Mouse (Mus musculus): ENCODE results near the gene Cask.

Gene Cask

DNA sequence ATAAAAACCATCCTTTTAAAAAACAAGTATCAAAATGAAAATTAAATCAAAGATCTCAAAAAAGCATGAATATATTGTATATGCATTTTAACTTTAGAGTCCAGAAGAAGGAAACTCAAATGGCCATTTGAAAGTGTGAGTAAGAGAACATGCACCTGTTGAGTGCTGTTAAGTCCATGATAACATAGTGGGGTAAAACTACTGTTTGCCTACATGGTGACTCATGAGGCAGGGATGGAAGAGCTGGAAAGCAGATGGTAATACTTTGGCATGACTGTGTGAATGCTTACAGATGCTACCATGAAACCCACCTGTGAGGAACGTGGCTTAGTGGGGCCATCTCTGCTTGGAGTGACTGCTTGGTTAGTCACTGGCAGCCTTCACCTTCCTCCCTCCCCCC lies 132.9 kb downstream of the Cask start:
- no peak for DNase-seq

DNA sequence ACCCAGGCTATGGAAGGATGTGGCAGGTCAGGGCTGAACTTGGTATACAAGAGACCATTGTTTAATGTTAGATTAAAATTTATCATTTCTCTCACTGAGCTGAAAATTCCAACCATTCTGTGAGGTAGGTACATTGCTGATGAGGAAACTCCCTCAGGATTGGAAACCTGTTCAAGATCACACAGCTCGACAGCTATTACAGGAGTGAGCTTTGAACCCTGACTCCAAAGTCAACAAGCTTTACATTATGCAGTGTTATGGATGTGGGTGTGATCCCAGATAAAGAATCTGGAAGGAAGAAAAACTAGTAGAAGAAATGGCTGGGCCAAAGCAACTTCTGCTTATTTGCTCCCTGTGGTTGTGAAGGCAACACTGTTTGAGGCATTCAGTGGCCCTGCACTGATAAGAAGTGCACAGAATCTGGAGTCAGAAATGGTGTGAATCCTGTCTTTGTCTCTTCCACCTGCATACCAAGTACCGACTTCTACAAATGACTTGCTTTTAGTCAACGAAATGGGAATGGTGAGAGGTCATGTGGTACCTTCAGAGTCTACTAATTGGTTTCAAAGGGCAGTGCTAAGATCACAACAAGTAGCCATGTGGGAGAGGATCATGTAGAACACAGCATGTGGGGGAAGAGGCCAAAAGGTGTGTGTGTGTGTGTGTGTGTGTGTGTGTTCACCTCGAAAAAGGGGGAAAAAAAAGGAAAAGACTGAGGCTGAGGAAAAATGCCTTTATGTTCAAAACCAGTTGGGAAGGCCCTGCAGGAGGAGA lies 134.2 kb downstream of the Cask start:
- DNase-seq, result no peak

DNA sequence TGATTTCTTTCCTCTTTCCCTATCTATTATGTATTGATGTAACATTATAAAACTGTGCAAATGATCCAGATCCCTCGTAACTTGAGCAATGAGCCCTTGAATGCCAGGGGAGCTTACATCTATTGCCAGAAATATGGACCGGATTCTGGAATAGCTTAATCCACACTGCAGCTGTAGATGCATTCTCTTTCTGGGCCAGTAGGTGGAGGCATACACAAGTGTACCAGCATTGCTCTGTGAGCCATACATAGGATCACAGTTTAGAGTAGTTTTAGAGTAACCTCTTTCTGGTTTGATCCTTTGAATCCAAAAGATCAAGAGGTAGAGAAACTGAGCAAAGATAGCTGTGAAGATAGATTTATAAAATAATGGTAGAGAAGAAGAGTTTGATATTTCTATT lies 141.0 kb downstream of the Cask start:
- peak; percentile 45 for DNase-seq

DNA sequence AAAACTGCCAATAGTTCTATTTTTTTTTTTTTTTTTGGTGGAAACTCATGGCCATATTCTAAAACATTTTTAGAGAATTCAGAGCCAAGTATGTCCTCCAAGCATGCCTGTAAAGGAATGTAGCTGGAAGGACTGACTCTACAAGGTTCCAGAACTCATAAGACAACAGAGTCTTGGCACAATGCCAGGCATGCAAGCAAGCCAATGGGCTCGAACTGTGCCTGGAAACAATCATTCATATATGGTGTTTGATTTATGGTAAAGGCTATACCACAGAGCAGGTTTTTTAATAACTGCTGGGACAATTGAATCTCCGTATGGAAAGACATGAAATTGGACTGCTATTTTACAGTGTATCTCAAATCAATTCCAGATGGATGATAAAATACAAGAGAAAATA lies 146.1 kb downstream of the Cask start:
- DNase-seq, result peak; percentile 14

DNA sequence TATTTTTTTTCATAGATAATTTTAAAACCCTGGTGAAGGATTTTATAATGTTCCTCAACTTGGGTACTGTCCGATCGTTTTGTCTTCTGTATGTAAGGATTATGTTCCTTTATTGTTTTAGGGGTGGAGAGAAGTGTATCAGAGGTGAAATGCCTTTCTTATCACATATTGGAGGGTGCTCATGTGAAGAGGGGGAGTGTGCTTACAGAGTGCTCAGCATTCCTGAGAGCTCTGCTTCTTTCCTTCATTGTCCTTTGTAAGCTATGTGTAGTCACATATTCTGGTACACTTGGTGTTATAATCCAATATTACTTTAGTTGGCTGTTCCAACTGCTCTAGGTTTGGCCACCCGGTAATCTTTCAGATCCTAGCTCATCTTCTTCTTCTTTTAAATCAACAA lies 150.5 kb downstream of the Cask start:
- DNase-seq, result no peak

DNA sequence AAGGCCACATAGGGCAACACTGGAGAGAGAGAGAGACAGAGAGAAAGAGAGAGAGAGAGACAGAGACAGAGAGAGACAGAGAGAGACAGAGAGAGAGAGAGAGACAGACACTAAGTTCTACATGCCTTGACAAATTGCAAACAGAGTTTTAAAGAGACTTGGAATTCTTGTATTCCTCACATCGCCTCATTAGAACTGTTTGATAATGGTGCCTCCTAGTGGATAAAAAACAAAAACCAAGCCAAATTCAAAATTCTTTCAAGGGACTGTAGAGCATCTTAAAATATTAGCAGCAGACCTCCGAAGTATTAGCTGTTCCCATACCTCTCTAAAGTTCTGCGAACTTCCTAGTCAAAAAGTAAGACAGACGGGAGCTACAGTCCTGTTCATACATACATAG lies 159.3 kb downstream of the Cask start:
- DNase-seq, result no peak

DNA sequence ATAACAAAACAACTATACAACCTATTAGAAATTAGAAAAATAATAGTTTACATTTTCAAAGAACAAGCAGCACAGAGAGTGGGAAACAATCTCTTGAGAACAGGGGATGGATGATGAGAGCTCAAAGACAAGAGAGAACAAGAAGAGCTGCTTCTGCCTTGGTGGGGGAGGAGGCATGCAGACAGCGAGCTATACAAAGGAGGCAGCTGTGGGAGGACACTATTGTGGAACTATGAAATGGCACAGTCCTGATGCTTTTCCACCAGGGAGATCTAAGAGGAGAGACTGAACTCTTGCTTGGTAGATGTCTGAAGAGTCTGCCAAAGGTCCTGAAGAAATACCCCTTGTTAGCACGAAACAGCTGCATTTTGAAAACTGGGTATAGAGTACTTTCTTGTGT lies 162.8 kb downstream of the Cask start:
- no peak for DNase-seq

DNA sequence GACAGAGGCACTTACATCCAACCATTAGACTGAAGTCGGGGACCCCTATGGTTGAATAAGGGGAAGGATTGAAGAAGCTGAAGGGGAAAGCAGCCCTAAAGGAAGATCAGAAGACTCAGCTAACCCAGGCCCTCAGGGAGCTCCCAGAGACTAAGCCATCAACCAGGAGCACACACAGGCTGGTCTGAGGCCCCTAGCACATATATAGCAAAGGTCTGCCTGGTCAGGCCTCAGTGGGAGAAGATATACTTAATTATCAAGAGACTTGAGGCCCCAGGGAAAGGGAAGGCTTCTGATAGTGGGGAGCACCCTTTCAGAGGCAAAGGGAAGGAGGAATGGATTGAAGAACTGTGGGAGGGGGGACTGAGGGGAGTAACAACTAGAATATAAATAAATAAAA lies 164.6 kb downstream of the Cask start:
- DNase-seq, result no peak

DNA sequence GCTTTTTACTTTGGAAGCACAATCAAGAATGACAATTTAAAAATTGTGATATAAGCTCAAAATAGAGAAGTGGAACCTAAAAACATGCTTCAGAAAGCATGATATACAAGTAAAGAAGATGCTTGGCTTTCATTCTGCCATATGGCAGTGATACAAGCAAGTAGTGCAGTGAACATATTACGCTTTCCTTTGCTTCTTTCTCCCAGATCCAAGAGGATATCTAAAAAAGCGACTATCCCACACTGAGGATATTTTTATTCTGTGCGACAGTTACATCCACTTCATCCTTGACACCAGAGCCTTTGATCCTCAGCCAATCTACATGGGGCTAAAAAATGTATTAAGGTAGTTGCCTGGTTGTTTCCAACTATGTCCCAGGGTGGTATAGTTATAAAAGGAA lies 169.4 kb downstream of the Cask start:
- DNase-seq, result no peak

DNA sequence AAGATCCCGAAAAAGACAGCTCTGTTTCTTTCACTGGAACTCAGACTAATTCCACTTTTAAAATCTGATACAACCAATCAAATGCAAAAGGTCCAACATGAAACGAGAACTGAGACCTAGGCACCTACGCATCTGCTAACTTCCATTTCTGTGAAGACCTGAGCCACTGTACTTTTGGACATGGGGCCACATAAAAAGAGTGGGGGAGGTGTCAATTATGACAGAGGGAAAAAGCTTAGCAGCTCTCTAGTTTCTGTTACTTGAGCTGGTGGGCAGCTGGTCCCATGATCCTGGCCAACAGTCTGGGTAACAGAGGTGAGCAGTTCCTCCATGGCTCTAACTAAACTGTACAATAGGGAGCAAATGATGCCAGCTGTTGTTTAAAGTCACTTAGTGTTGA lies 178.2 kb downstream of the Cask start:
- no peak for DNase-seq

DNA sequence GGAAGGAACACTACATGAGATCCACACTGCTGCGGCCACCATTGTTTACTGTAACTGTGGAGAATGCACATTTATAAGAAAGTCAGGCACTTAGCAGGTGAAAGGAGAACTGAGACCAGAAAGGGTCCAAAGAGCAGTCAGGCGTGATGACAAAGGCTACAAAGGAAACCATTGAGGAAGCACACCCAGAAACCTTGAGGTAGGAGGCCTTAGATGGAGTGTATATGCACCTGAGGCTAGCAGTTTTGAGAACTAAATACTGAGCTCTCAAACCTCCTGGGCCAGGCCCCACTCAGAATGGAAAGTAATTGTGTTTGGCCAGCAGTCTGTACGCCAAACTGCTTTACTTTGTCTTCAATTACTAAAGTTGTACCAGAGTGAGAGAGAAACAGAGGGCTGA lies 180.8 kb downstream of the Cask start:
- no peak for DNase-seq

DNA sequence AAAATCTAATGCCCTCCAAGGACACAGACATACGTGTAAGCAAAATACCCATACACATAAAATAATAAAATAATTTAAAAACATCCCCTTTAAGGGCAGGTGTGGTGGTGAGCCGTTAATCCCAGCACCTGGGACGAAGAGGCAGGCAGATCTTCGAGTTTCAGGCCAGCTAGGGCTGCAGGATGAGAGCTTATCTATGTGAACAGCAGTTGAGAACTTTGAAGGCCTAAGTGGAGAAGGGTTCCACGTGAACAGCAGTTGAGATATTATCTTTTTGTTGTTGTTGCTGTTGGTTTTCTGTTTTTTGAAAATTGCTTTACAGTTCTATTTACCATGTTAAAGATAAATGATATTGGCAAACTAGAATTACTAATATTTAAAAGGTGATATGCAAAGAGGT lies 182.3 kb downstream of the Cask start:
- no peak for DNase-seq

DNA sequence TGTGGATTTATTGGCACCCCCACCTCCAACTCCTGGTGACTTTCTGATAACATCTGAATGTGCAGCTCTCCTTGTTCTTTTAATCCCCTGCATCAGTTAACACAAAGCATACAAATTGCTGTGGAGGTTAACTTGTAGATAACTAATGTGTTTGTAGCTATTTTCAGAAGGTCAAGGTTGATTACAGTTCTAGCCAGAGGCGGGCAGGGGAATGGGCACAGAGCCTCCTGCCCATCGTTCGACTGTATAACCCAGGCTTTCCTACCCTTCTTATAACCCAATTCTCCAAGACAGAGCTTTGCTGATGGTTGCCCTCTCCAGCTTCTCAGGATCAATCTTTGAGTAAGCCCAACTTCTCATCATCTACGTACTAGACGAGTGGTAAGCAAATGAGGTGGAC lies 190.1 kb downstream of the Cask start, which contains the start of gene Gpr82:
Gpr82 (plus strand) TSS at position 301 of the 400 bp plus-strand sequence.
- DNase-seq, result no peak

DNA sequence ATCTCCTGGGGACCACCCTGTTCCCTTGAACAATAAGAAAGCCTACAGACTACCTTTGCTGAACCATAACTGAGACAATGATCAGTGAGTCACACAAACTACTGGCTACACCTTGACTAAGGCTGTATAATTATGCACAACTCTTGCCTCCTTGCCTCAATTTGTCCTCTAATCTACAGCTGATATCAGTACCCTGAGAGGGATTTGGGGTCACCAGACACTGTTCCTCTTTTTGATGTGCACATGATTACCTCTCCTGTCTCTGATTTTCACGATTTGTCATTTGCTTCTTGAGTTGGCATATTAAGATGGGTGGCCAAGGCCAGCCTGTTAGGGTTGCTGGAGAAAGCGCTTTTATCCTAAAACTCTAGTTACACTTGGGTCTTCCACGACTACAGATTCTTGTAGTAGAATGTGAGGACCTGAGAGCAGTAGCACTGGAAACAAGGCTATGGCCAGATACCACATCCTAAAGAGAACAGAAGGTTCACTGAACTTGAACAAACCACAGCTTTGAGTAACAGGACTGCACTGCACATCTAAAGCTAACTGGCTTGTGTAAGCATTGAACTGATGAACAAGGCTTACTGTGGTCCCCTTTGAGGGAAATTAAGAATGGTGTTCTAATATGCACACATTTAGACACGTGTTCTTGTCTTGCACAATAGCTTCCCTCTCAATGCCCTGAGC lies 191.8 kb downstream of the Cask start:
- no peak for DNase-seq

DNA sequence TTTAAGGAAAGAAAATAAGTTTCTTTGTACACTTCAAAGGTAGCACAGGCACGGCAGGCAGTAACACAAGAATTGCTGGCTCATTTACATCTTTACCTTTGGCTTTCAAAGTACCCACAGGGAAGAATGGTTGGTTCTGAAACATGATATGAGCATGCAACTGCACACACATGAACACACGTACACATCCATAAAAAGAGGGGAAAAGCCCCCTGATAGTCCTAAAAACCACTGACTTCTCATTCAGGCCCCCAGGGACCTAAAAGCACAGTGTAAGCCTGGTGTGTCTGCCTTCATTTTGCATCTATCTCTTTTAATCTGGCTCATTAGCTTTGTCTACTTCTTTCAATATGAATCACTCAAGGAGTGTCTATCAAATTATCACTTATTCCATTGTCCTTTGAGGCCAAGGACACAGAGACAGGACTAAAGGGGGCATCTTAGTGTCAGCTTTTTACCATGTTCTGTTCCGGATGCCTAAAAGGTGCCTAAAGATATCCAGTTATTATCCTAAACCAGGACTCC lies 192.5 kb downstream of the Cask start:
- DNase-seq, result no peak

DNA sequence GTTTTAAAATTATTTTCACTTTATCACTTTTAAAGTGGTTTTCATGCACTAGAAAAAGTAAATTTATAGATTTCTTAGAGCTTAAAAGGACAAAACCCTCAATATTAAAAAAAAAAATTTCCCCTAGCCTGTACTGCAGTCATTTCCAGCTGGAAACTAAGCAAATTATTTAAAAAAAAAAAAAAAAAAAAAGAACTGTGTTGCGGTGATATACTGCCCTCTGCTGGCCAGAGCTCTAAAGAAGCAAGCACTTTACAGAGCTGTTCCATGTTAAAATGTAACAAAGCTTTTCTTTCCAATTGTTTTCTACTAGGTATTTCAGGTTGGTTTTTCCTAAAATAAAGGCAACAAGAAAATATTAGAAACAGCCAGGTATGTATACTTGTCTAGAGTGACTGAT lies 194.4 kb downstream of the Cask start:
- peak; percentile 20 for DNase-seq

DNA sequence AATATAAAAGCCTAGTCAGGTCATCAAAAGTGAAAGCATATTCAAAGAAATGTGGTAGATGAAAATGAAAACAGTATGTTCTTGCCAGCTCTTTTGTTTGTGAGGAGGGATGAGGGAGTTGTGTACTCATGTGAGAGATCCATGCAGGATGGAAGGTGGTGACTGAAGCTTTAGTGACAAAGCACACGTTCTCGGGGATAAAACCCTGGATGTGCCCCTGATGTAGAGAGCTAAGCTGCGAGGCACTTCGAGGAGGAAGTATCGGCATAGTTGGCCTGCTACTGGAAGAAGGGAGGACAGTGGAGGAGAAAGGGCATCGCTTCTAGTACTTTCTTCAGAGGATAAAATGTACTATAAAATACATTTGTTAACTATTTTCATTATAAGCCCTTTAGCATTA lies 195.3 kb downstream of the Cask start:
- DNase-seq, result no peak

DNA sequence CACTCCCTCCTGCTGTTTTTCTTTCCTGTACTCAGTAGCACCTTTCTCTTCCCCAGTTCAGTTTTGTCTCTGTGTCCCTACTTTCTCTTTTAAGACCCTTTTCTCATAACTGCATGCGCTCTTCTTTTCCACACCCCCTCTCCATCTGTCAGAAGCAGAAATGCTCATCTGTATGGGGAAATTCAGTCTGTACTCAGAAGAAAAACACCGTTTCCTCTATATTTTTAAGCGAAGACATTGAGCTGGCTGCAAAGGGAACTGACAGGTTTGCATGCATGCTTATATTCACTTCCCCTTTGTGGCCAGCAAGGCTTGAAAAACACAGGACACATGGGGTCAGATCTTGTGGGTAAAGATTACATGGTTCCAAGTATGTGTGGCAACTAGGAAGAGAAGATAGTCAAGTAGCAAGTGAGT lies 196.2 kb downstream of the Cask start:
- DNase-seq, result no peak

DNA sequence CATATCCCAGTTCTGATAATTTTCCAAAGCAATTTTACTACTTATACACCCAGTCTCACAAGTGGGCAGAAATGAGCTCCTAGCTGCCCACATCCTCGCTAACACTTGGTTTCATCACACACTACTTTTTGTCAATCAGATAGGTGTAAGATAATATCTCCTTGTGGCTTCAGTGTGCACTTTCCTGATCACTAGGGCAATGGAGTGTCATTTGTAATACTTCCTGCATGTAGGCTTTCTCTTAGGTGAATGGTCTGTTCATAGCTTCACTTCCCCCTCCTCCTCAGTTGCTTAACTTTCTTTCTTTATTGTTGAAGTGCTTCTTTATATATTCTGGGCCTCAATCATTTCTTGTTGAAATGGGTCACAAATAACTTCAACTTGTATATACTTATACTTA lies 198.9 kb downstream of the Cask start:
- DNase-seq, result no peak

DNA sequence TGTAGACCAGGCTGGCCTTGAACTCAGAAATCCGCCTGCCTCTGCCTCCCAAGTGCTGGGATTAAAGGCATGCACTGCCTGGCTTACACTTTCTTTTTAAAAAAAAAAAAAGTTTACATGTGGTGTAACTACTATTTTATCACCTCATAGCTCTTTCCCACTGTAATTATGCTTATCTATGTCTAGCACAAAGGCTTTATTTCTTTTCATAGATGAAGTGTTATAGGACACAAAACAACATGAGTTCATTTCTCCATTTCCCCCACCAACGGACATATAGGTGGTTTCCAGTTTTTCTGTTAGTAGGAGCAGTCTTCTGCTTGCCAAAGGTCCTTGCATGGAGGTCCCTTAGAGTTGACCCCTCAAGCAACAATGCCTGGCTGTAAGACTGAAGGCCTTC lies 199.3 kb downstream of the Cask start:
- DNase-seq, result no peak

DNA sequence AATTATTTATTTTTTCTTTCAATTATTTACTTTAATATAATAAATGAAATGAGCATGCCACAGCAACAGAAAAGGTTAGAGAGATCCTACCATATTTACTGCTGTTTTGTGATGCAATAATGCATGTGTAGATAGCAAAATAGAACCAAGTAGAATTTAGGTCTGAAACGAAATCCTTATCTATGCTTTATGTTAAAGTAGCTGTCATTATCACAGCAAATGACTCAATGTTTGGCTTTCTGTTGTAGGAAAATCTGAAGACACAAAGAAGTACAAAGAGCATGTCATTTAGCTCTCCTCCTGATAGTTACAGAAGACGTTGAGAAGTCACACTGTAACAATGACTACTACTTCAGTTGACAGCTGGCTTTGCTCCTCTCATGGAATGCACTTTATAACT lies 212.3 kb downstream of the Cask start:
- DNase-seq, result no peak

DNA sequence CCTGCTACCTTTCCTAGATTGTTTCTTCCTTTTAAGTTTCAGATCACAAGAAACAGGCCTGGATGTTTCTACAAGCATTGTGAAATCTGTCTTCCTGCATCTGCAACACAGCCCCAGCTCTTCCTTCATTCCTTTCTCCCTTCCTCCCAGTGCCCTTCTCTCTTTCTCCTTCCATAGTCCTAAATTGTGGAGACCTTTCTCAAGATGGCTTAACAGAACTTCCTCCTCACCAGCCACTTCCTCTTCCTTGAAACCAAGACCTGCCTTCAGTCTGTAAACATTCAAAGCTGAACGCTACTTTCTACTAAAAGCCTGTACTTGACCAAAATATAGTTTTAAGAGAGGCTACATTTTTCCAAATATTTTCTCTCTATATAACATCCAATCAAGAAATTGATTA lies 214.8 kb downstream of the Cask start:
- no peak for DNase-seq

DNA sequence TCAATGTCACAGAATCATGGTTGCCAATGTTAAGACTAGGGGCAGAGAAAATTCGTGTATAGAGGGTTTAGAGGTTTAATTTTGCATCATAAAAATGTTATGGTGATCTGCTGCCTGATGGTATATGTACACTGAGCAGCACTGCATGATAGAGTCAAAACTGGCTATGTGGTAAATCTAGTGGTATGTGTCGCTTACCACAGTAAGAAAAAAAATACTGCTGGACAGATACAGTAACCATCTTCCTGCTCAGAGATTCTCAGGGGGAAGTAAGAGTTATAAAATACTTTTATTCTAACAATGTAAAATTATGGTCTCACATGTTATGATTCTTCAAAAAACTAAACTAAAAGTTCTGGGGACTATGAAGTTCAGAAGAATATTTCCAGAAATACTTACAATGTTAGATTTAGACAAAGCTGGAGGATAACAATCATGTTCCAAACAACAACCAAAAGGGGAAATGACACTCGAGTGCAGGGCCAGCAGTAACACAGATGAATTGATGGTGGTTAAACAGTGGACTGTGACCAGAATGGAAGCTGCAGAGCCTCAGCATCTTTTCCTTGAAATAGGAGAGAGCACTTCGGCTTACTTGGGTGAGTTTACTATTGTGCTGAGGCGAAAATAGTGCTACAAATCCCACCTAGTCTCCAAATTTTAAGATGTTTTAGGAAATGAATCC lies 219.4 kb downstream of the Cask start, which contains the start of gene Gpr34:
Gpr34 (plus strand) TSS at position 491 of the 685 bp plus-strand sequence.
- no peak for DNase-seq

DNA sequence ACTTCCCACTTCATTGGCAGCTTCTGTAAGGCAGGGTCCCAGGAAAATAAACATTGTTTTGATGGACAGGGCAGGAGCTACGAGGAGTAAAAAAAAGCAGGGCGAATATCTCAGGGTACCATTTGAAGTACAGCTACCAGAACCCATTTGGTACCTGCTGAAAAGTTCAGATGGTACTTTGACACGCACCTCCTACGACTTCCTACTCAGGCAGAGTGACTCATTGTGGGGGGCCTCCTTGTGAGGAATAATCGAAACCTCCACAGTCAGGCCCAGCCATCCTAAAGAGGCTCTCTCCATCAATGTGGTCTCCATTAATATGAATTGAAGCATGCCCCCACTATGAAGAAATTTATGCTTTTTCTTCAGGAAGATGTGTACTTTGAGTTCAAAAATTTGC lies 228.5 kb downstream of the Cask start:
- DNase-seq, result no peak

Data from cerebellum, adult 9-11 months (tissue).